Mouse (Mus musculus) megakaryocyte progenitor cell, adult 5-6 weeks (primary cell): Measurements from ENCODE around the gene Efcab7. TPM values are rescaled to one million over a fixed set of nuclear protein-coding genes. Genes with fewer than 3 reads are reported as not detected.
A peak's percentile ranks its signal among the peaks of the same experiment; 100 is the strongest.

Source experiments
- ATAC-seq: replicated peaks from 2 replicates; pipeline ENCODE4 v1.8.0; 2016; ENCODE audit warnings: mild to moderate bottlenecking, moderate TSS enrichment, inconsistent platforms; ENCODE audit not compliant: poor library complexity
- total RNA-seq, 2 experiments: library from RNA; stranded (forward) in 1 of 2; stranded (reverse) in 1 of 2; fragments of 157-497, 149-512 nt in 1 of 2; fragments of 200-1000 nt in 1 of 2; gene quantifications; 2 replicates each; pipeline versions ENCODE4 v1.2.3 to v1.2.4; 2015 to 2017

Efcab7 gene
- total RNA-seq (2015) = 15.5 and 18.7 TPM in 2 replicates
- 4.3 and 10.8 TPM in 2 replicates for total RNA-seq (2017)

DNA sequence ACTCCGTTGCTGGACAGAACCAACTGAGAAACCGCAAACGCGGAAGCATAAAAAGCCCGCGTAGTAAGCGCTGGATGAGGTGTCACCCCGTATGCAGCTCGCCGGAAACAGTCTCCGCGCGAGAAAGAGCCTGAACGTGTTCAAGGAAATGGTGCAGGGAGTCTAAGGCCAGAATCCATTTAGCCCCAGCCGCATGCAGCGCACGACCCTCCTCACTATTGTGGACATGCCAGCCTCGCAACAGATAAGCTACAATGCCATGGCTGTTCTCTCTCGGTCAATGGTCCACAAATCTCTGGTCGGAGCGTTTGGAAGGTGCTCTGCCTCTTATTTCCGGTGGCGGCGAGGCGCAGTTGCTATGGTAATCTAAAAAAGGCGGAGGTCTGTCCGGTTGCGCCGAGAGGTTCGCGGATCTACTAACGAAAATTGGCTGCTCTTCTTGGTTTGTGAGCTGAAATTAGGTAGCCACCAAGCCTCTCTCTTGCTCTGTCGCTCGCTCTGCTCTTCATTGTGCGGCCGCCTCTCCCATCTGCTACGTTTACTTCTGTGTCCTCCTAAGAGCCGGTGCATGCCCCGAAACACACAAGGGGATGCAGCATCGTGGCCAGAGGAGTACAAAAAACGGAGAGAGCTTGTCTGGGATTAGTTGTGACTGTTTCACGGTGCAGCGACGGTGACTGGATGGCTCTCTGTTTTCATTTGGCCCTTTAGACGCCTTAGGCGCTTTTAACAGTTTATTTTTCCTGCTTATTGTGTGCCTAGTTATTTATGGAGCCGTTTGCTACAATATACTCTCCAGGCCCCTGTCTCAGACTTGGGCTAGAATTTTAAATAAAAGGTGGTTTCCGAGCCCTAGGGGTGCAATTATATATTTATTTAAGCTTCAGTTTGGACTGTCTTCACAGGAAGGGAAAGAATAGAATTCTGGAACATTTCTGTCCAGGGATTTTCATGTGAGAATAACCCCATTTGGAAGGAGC, at the start of gene Efcab7:
Gene Efcab7, plus strand, starts transcription at position 105 of the 980 bp plus-strand sequence.
- ATAC-seq = peak; percentile 97

DNA sequence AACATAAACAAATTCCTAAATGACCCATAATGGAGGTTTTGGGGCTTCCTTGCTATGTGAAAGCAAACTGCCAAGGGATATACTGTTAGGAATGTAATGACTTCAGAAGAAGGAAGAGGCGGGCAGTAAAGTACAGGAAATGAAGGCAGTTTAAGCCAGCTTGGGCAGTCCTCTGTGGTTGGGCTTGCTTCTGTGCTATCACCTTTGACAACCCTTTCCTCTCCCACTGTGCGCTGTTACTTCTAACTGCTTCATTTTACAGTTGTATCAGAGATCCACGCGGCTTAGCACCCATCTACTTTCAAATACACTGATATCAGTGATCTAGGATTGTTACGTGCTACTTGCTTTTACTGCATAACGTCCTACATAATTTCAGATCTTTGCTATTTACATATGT, 36.6 kb upstream of the Efcab7 start:
- peak; percentile 52; the same call in 1 of the 2 replicates for ATAC-seq

DNA sequence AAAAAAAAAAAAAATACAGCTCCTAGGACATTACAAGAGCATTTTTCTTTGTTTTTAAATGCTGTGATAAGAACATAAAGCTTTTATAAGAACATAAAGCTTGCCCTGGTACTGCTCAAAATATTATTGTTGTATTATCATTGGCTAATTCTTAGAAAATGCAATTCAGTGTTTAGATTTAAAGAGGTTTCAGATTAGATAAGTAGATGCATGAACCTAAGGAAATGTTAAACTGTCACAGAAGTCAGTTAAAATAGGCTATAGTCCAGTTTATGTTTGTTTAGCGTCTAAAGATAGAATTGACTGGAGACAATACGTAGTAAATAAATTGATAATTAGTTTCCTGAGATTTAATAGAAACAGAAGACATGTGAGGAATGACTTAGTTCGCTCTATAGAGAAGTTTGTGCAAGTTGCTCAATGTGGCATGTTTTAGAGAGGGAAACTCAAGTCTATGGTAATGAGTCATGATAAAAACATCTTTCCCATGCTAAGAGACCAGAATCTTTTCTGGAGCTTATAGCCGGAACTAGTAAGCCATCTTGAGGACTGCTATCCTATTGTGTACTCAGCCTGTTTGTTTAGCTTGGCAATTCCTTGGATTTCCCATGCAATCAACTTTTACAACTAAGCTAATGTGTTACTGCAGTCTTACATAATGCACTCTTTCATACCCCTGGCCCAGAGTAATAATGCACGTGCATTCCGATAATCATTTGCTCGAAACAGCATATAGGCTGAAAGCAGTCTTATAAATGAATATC, 12.1 kb upstream of the Efcab7 start:
- no peak for ATAC-seq

DNA sequence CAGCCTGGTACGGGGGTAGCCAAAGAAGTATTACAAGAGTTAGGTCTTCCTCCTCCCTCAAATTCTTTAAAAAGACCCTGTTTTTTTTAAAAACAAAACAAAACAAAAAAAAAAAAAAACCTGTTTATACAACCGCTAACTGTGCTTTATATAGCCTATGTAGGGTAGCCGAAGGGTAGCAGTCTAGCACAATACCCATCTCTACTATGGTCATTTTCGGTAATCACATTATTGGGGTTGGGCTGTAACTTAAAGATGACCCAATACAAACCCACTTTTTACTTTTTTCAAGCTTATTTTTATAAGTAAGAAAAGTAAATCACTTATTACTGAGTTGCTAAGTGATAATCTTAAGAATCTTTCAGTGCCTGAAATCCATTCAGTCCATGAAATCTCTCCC, 661 bp upstream of the Efcab7 start:
- no peak for ATAC-seq

DNA sequence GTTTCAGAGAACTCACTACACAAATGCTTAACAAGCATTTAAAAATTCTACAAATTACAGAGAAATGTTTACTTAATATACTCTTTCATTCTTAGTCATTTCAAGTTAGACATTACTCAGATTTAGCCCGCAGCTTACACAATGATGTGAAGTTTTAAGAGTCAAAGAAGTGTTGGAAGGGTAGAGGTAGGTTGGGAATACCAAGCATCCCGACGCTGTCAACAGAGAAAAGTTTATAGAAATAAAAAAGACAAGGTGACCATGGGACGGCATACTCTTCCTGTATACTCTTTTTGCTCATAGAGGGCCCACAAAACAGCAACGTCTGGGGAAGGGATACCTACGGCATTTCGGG, 282 bp upstream of the Efcab7 start:
- 0 out of 2 replicates have a peak, but pooled peaks have one; percentile 2 for ATAC-seq

DNA sequence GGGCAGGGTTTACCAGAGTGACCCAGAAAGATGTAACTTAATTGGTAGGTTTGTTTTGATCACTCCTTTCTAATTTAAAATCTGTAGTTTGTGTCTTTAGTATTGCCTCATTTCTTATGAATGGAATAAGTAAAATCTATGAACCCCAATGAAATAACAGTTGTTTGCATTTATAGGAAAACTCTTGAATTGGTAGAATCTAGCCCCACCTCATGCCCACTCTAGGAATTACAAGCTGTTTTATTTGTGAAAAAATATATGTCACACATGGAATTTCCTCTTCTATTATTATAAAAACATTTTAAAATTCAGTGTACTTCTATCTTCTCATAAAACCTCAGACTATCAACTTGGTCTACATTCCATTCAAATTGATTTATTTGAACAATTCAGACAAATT, 52.9 kb downstream of the Efcab7 start:
- peak; percentile 39; the same call in 1 of the 2 replicates for ATAC-seq

DNA sequence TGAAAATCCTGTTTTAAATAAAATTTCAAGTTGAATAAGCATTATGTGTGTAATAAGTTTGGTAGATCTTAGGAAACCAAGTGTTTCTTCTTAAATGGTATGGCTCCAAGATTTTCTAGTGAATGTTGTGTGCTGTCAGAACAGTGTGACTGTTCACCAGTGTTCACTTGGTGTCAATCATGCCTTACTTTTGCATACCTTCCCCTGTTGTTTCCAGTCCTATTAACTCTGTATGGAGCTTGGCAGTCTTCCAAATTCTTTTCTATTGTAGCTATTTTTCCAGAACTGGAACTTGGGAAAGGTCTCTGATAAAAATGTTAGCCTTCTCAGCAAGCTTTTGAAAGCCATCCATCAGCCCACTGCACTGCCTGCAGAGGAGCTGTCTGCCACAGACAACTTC, 53.4 kb downstream of the Efcab7 start:
- no peak for ATAC-seq

DNA sequence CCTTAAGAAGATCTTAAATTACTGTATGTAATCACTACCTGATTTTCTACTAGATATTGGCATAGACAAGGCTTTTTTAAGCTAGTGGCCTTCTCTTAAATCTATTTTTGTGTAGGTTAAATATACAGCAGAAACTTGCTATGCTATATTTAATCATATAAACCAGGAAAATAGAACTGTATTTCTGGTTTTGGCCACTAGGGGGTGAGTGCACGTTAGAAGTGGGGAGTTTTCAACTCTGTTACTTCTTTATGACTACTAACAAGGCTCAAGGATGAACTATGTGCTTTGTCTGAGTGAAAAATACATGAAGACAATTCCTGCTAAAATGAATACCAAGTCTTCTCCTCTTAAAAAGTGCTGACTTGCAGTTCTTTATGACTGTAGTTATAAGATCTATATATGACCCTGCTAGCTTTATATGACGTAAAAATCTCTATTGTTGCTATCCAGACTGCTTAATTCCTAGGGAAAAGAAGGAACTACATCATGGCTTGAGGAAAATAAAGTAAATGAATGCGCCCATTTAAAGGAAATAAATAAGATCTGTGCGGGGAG, 85.0 kb downstream of the Efcab7 start:
- peak; percentile 75 for ATAC-seq

DNA sequence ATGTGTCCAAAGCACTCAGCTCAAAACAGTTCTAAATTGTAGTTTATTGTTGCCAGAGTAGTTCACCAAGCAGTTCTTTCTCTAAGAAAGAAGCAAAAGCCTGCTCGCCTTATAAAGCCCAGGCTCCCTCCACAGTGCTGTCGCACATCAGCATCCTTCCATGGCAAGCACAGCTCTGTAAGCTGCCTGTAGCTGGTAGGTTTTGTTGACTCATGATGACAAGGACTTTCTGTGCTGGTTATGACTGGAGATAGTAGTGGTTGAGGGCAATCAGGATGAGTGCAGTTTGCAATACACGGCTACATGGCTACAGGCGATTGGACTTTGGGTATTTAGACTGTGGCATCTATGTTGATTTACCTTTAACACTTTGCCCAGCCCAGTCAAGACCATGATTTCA, 97.4 kb downstream of the Efcab7 start:
- ATAC-seq = 0 out of 2 replicates have a peak, but pooled peaks have one; percentile 3

DNA sequence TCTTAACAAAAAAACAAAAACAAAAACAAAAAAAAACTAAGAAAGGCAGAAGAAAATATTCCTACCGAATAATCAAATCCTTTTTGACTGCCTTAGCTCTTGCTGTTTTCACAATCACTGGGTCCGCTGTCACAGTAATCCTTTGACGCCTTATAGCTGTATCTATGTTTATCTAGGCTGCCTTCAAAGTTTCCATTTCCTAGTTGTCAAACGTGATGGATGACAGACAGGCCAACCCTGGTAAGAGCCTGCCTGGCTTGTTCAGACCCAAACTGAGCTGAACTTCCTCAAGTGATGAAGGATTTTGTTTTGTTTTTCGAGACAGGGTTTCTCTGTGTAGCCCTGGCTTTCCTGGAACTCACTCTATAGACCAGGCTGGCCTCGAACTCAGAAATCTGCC, 99.5 kb downstream of the Efcab7 start:
- ATAC-seq = no peak

DNA sequence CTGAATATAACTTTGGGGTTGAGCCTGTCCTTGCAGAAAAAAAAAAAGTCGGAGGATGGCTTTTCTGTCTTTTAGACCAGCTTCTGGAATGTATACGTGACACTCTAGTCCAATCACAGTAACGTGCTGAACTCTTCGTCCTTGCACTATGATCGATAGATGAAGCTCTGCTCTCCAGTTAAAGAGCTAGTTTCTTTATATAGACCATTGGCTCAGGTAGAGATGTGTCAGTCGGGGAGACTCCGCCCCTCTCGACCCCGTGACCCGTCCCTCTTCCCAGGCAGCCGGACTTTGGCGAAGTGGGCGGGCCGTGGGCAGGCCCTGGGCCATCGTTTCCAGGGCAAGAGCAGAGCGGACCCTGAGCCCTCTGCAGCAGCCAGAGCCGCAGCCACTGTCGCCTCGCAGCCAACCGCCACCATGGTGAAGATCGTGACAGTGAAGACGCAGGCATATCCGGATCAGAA, 100.2 kb downstream of the Efcab7 start, which contains the start of gene Pgm1:
Gene Pgm1, plus strand, starts transcription at position 266 of the 464 bp plus-strand sequence.
- ATAC-seq = peak; percentile 75

DNA sequence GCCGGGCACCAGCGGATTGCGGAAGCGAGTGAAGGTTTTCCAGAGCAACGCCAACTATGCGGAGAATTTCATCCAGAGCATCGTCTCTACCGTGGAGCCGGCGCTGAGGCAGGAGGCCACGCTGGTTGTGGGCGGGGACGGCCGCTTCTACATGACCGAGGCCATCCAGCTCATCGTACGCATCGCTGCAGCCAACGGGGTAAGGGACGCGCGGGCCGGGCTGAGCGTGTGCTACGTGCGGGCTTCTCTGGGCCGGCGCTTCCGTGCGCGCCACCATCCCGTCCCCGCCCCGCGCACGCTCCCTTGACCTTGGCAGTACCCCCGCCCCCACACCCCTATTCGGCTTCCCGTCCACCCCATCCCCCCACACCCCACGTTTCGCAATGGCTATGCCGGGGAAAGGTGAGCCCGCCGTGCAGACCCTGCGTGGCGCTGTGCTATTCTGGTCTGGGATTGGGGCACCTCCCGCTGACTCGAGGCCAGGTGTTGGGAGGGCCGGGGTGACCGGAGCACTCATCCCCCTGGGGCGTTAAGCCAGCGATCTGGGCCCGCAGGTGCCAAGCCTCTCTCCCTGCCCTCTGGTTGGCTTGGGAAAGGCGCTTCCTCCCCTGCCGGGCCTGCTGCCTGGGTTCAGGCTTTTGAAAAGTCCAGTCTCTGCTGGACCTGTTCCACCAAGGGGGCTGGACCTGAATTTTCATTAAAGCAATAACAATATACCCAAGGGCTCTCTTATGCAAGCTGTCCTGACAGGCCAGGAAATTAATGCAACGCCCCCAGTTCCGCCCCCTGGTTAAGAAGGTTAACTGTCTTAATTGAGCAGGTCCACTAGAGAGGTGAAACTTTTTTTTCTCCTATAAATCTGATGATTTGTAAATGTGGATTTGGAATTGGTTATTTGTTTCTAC, 100.9 kb downstream of the Efcab7 start, which contains the start of gene Itgb3bp:
Gene Itgb3bp, minus strand, starts transcription at position 201 of the 905 bp plus-strand sequence.
- peak; percentile 73 for ATAC-seq

DNA sequence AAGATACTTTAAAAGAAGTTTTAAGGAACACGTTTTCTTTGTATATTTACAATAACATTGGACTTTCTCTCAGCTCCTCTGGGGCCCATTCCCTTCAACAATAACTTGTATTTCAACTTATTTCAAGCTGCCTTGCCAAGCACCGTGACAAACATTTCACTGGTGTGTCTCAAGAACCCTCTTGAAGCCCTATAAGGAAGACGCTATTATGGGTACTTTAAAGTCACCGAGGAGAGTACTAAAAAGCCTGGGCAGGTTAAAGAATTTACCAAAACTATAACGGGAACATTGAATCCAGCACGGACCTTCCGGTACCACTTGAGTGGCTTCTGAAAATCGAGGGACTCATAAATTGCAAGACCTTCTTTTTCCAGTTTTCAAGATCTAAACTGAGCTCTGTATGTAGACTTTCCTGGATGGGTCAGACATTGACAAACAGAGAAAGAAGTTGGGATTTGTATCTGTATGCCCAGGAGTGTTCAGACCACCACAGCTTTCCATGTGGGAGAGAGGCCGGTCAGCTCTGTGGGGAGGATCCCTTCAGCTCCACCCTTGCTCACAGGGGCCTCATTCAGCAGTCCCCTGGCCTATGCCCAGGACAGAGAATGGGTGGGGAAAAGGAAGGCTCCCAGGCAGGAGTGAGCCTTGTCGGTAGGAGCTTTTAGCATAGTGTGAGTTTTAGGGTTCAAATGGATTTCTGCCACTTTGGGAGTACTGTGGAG, 101.7 kb downstream of the Efcab7 start:
- no peak for ATAC-seq

DNA sequence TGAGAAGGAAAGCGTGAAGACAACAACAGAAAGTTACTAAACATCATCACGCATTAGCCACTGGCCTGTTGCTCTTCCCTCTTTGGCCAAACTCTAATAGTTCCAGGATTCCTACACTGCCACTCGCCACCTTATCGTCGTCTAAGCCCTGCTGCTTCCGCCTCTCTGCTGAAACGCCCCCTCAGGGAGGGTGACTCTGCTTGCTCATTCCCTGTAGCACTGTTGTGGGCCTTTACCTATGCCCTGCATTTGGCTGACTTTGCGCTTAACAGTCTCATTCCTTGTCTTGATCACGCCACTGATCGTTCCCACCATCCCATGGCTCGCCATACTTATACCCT, 102.2 kb downstream of the Efcab7 start:
- no peak for ATAC-seq

DNA sequence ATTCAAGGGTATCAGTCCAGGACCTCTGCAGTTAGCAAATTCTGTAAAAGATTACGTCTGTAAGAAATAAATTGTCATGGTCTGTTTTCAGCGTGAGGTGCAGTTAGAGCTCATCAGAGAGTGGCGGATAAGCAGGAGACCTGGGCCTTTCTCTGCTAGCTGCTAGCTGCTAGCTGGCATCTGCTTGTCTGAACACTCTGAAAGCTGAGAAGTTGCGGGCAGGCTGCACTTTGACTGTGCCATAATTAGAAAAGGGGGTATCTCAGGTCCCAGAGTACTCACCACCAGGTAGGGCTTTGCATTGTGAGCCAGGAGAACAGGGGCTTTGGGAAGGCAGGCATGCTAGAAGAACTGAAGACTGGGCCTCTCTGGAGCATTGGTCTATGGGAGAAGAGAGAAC, 102.8 kb downstream of the Efcab7 start:
- no peak for ATAC-seq

DNA sequence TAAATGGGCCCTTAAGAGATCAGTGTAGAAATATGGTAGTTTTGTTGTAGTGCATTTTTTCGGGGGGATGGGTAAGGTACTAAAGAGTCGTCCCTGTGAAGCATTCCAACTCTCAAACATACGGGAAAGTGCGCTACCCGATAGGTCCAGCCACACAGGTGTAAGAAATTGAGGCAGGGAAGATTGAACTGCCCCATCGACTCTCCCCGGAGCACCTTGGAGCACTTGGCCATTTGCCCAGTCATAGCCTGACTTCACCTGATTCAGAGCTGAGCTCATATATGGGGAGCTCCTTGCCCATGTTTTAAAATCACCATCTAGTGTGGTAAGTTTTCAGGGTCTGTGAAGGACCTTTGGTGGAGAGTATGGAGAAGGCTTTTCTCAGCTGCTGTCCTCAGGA, 105.9 kb downstream of the Efcab7 start:
- ATAC-seq = no peak

DNA sequence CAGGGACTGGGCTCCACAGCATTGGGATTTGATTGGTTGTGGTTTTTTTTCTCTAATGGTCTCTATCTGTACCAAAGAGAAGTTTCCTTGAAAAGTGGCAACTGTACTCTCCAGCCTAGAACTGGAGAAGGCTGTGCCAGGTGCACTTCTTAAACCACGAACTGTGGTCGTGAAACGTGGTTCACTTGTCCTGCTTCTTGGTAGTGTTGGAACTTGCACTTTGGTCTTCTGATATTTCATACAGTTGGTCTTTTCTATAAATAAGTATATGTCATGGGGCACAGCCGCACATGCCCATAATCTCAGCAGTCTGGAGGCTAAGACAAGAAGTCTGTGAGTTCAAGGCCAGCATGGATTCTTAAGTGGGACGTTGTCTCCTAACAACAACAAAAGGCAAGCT, 107.3 kb downstream of the Efcab7 start:
- no peak for ATAC-seq

DNA sequence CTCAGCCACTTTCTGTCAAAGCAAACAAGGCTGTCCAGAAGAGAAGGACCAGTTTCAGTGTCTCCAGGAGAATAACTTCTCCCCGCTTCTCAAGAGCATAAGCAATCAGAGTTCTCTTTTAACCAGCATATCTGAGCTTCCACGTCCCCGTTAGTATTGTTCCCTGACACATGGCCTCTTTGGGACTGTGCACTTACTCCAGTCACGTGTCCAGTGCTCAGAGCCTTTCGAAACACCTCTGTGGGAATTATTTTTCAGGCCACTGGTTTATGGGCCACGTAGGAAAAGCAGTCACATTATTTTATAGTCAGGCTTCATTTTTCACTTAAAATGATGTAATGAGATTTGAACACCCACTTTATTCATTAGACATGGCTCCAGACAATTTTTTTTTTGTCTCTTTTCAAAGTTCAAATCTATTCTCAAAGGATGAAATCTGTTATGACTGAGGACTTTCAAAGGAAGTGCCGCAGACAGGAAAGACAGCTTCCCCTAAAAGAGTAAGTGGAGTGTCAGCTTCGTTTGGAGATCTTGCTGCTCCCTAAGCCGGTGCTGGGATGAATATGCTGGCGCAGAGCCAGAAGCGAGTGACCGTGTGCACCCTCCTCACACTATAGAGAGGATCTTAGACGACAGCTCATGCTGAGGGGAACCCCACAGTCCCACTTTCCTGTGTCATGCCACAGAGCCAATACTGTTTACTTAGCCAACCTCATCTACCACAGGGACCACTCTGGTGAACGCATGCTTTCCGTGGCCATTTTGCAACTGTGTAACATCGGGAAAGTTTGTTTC, 110.9 kb downstream of the Efcab7 start:
- ATAC-seq = no peak
